Mouse (Mus musculus): ENCODE data around the gene Cyp2c37. TPM values are rescaled to one million over a fixed set of nuclear protein-coding genes. Genes with fewer than 3 reads are reported as not detected.

Gene Cyp2c37
- not detected in 2 replicates for polyA plus RNA-seq (2012)

GRCm38 (mm10) chr19:39992140-39992539, at the start of gene Cyp2c37:
Gene Cyp2c37, plus strand, starts transcription at chr19:39992424.

Other genes starting within 250 kb of the Cyp2c37 start
- not detected in 2 replicates for gene Cyp2c40, start 179.6 kb upstream of the Cyp2c37 start, polyA plus RNA-seq (2012)
- not detected in 2 replicates for gene Cyp2c69, start 105.6 kb upstream of the Cyp2c37 start, polyA plus RNA-seq (2012)
- not detected in 2 replicates for gene Cyp2c54, start 81.4 kb downstream of the Cyp2c37 start, polyA plus RNA-seq (2012)
- not detected in 2 replicates for gene Cyp2c50, start 97.3 kb downstream of the Cyp2c37 start, polyA plus RNA-seq (2012)
- not detected in 2 replicates for gene Cyp2c70, start 194.9 kb downstream of the Cyp2c37 start, polyA plus RNA-seq (2012)

All from megakaryocyte-erythroid progenitor cell, adult 5 weeks (primary cell).